Mouse (Mus musculus): ENCODE measurements around the gene Myom1.

Gene Myom1

DNA sequence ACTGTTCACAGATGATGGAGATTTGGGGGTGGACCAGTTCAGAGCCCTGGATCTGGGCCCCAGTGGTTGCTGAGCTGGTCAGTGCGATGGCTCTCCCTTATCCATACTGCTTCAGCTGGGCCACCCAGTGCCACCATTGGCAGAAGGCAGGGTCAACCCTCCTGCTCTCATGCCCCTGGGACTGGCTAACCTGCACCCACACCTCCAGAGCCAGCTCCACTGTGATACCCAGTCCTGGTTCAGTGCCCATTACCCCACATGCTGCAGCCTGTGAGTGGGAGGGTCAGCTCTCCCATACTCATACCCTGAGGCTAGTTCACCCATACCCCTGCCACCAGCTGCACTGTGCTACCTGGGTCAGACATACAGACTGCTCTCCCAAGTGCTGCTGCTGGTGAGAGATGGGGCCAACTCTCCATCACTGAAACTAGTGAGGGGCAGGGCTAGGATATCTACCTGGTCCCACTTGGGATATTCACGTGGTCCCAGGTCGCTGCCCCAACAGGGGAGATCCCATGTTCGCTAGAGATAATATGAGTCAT, 15.1 kb downstream of the Myom1 start:
- DNase-seq (ENCODE audit: low read depth): no peak

- DNase-seq (ENCODE audit: low read depth): no peak
These were observed 15.7 kb downstream of the Myom1 start for GRCm38 (mm10) chr17:71018151-71018550.

DNA sequence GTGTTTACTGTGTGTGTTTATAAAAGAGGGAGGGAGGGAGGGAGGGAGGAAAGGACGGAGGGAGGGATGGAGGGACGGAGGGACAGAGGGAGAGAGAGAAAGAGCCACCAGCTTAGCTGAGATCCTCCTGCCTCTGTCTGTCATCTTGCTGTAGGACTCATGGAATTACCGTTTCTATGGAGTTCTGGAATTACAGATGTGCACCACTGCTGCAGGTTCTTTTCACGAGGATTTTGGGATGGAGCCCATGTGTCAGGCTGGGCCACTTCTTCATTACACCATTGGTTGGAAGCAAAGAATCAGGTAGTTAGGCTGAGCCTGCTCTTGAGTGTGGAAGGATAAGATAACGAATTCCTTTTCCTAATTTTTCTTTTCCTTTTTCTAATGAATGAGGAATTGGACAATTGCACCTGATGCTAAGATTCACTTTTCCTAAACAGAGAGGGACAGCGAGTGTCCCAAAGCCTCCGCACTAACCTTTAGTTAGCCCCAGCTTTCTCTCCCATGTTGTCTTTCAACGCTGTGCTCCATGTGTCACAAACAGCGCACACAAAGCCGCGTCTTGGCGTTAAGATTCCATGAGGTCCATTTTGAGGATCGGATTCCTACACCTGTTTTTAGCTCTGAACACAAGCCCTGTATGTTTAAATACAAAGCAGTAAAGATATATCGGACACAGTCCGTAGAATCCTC, 16.3 kb downstream of the Myom1 start:
- no peak for DNase-seq (ENCODE audit: low read depth)

DNA sequence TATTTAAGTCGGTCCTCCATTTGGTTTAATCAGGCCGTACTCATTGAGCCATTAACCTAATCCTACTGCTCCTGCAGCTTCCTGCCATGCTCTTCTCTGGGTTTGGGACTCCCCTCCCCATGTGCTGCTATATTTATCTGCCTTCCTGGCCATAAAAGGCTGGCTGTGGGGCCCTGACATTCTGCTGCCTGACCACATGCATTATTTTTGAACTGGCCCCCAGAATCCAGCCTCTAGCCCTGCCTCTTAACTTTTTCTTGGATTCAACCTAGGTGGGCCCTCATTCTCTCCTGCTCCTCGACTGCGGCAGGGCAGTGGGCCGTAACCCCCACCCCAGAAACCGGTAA, 16.8 kb downstream of the Myom1 start:
- DNase-seq (ENCODE audit: low read depth): no peak

GRCm38 (mm10) chr17:71019860-71020259, 17.4 kb downstream of the Myom1 start:
- DNase-seq (ENCODE audit: low read depth): no peak

GRCm38 (mm10) chr17:71022841-71023240, 20.4 kb downstream of the Myom1 start:
- no peak for DNase-seq (ENCODE audit: low read depth)

DNA sequence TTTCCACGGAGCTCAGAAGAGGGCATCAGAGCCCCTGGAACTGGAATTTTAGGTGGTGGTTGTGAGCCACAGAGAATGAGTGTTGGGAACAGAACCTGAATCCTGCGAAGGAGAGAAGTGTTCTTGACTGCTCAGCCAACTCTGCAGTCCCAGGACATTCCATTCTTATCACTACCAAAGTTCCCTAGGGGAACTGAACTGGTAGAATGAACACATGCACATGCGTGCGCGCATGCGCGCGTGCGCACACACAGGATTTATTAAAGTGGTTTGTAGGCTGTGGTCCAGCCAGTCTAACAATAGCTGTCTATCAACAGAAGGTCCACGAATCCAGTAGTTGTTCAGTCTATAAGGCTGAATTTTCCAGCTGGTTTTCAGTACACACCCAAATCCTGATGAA, 21.6 kb downstream of the Myom1 start:
- DNase-seq (ENCODE audit: low read depth): no peak

GRCm38 (mm10) chr17:71025922-71026321, 23.5 kb downstream of the Myom1 start:
- DNase-seq (ENCODE audit: low read depth): no peak

DNA sequence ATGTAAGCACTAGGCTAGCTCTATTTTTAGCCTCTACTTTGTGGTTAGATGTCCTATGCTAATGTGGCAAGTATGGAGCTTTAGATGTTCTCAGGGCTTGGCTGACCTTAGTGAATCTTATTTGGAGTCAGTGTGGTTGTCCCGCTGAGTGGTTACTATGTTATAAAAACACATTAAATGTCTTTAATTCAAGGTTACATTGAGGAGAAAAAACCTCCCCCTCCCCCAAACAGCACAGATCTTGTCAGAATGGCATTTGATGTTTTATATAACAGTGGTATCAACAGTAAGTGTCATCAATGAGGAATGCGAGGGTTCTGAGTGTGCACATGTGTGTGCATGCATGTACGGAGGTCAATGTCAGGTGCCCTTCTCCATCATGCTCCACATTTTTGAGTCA, 24.8 kb downstream of the Myom1 start:
- no peak for DNase-seq (ENCODE audit: low read depth)

- DNase-seq (ENCODE audit: low read depth): no peak
These were observed 30.3 kb downstream of the Myom1 start for GRCm38 (mm10) chr17:71032719-71033118.

DNA sequence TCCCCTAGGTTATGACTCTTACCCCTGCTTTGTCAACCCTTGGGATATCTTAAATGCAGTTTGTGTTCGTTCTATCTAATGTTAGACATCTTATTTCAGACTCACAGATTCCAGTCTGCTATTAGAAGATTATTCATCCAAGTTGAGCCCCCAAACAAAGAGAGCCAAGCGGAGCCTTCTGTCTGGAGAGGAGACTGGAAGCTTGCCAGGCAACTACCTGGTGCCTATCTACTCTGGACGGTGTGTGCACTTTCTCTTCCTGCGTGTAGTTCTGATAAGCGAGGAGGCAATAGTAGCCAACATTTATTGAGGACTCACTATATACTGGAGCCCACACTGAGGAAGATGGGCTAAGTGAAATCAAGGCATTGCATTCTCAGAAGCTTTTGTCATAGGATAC, 32.0 kb downstream of the Myom1 start:
- DNase-seq (ENCODE audit: low read depth): no peak

GRCm38 (mm10) chr17:71037188-71037587, 34.8 kb downstream of the Myom1 start:
- no peak for DNase-seq (ENCODE audit: low read depth)

DNA sequence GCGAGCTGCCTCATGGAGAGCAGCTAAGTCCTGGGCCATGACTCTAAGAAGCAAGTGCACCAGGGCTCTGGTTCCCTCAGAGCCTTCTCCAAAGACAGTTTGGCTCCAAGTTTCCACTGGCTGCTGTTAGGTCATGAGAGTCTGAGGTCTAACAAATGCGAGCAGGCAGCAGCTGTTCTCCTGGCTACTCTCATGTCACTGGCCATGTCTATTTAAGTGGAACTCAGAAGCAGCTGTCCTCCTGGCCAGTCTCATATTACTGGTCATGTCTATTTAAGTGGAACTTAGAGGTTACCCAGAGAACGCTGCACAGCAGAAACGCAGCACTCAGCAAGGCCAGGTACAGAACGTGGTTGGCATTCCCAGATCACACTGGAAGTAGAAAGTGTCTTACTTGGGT, 36.4 kb downstream of the Myom1 start:
- no peak for DNase-seq (ENCODE audit: low read depth)

DNA sequence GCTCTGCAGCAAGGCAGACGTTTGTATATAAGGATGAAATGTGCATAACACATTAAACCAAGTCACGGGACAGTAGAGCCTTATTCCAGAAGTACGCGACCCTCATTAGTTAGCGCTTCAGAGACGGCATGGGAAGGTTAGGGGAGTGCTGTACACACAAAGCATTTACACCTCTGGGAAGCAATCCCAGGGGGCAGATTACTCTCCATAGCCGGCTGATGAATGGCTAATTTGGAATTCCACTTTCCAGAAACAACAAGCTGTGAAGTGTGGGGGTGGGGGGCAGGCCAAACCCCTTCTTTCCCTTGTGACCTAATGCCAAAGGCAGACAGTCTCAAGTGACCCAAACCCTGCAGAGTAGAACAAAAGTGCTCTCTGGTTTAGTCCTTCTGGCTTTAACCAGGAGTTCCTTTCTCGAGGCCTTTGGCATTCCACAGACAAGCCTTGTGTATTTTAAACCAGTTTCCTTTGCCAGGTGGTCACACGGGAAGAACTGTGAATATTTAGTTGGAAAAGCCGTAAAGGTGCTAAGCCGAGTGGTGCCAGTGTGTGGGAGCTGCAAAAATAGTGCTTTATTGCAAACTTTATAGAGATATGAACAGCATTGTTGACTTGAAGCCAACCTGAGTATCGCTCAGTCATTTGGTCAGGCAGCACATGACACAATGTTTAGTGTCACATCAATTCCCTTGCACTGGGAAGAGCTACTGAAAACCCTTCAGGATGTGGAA, 37.6 kb downstream of the Myom1 start:
- no peak for DNase-seq (ENCODE audit: low read depth)

GRCm38 (mm10) chr17:71040582-71040880, 38.1 kb downstream of the Myom1 start:
- no peak for DNase-seq (ENCODE audit: low read depth)

- DNase-seq (ENCODE audit: low read depth): no peak
These were observed 40.2 kb downstream of the Myom1 start for GRCm38 (mm10) chr17:71042645-71043044.

DNA sequence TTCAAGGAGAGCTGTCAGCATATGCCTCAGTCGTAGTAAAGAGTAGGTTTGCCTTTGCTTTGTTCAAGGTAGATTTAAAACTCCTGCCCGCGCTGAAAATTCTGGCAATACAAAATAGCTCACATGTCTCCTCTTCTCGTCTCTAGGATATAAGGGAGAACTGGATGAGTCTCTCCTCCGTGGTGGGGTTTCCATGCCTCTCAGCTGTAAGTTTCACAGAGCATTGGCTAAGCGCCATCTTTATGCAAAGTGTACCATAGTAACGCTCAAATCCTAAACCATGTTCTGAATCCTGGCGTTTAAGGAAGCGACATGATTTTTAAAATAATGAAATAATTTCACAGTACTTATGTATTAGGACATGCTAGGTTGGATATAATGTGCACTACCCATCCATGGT, 43.2 kb downstream of the Myom1 start:
- DNase-seq (ENCODE audit: low read depth): no peak

DNA sequence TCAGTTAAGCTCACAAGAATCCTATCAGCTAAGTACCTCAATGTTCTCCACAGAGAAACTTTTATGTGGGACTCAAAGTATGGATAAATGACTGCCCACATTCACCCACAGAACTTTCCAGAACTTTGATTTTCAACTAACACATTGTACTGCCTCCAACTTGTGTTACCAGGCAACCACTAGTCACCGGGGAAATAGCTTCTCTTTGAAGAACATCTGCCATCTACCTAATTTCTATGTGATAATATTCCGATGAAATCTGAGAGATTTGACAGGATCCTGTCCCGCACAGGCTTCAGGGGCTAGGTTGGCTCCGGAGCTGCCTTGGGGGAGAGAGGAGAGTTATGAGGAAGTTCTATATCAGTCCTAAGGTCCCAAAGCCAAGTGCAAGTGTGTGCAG, 44.4 kb downstream of the Myom1 start:
- no peak for DNase-seq (ENCODE audit: low read depth)

GRCm38 (mm10) chr17:71049292-71049691, 46.9 kb downstream of the Myom1 start:
- no peak for DNase-seq (ENCODE audit: low read depth)

DNA sequence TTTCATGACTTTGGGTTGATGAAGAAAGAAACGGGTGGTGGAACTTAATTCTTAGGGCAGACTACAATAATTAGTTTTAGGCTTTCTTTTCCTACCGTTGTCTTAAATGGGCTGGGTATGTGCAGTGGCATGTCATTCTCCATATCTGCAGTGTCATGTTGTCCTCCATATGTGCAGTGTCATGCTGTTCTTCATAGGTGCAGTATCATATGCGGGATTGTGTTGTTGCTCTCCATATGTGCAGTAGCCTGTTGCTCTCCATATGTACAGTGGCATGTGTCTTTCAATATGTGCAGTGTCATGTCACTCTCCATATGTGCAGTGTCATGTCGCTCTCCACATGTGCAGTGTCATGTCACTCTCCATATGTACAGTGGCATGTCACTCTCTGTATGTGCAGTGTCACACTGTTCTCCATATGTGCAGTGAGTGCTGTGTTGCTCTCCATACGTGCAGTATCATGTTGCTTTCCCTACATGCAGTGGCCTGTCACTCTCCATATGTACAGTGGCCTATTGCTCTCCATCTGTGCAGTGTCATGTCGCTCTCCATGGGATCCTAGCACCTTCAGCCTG, 50.8 kb downstream of the Myom1 start:
- no peak for DNase-seq (ENCODE audit: low read depth)

DNA sequence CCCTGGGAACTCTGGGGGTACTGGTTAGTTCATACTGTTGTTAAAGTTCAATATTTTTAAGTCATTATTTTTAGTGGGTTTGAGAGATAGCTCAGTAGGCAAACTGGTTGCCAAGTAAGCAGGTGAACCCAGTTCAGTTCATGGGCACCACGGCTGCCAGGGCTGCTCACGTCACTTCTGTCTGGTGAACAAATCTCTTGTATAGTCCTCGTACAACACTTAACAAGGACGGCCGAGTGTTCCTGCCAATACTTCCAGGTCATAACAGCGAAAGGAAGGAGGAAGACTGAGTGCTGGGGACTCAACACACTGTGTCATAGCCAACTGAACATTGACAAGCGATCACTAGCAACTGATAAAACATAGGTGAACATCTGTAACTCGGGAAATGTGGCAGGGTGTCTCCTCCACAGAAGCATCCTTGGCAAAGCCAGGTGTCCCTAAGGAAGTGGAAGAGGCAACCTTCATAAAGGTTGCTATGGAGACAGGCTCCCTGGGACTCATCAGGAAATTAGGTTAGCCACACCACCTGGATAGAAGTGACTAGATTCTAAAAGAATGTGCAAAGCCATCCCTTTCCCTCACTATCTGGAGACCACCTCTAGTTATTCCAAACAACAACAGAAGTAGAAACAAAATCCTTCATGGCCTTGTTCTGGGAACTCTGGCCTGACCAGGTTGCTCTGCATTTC, 52.9 kb downstream of the Myom1 start:
- DNase-seq (ENCODE audit: low read depth): no peak

DNA sequence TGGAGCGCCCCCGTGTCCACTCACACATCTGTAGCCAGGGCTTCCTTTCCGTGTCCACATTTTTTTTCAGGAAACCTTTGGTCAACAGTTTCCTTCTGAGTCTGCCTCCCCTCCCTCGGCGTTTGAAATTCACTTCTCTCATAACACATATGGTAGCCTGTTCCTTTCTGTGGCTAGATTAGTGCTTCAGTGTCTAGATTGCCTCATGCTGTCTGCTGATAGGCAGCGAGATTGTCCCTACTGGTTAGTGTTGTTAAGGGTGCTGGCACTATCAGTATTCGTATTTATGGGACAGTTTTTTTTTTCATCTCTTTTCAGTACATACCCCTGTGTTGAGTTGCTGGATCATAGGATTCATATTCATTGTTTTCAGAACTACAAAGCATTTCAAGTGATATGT, 54.0 kb downstream of the Myom1 start:
- peak; percentile 20 for DNase-seq (ENCODE audit: low read depth)

GRCm38 (mm10) chr17:71057758-71058157, 55.3 kb downstream of the Myom1 start:
- no peak for DNase-seq (ENCODE audit: low read depth)
